Mouse (Mus musculus): ENCODE data around the gene Flt1.

- TF ChIP-seq CTCF (IDR thresholded peaks at IDR 0.05 in 2 of 3, conservative IDR thresholded peaks at IDR 0.05 in 1 of 3; ENCODE audit: control insufficient read depth in 1 of 3, insufficient read depth in 1 of 3, low read depth in 2 of 3, low read length in 3 of 3, poor library complexity in 1 of 3, severe bottlenecking in 1 of 3) (no peak), ETS1 (IDR thresholded peaks at IDR 0.05; ENCODE audit: low read depth, low read length) (no peak), POLR2AphosphoS5 (IDR thresholded peaks at IDR 0.05; ENCODE audit: borderline replicate concordance, low read depth, low read length) (no peak), HCFC1 (IDR thresholded peaks at IDR 0.05; ENCODE audit: low read depth, low read length) (no peak), EP300 (IDR thresholded peaks at IDR 0.05; ENCODE audit: low read depth in 1 of 2, low read length in 2 of 2) (no peak), MAX (IDR thresholded peaks at IDR 0.05; ENCODE audit: low read length) (no peak), E2F4 (IDR thresholded peaks at IDR 0.05; ENCODE audit: borderline replicate concordance, low read depth, low read length) (no peak), GATA1 (IDR thresholded peaks at IDR 0.05; ENCODE audit: low read depth, low read length) (no peak), MXI1 (IDR thresholded peaks at IDR 0.05; ENCODE audit: low read depth, low read length) (no peak), MAFK (IDR thresholded peaks at IDR 0.05; ENCODE audit: borderline replicate concordance, low read depth, low read length) (no peak), MEF2A (IDR thresholded peaks at IDR 0.05; ENCODE audit: extremely low read depth, insufficient replicate concordance, low read depth, low read length, poor library complexity, severe bottlenecking) (no peak)
These were observed 18.3 kb downstream of the Flt1 start for GRCm38 (mm10) chr5:147707479-147707878.

All from MEL (cell line).